Mouse (Mus musculus) C2C12 (cell line): ENCODE measurements at regions not wholly inside any gene's neighbourhood (a gene's known extent, or its start where the extent isn't known, plus 50 kb on each side); places are given as distances from the start of the nearest gene placed in this dataset.

Source experiments
- CEBPB ChIP-seq: IDR thresholded peaks from one replicate; pipeline ENCODE4 v1.6.1; 2011; ENCODE audit warnings: low read depth, mild to moderate bottlenecking, control low read depth, moderate library complexity
- CTCF ChIP-seq: IDR thresholded peaks from one replicate; pipeline ENCODE4 v1.5.1; 2011; ENCODE audit not compliant: control insufficient read depth, insufficient read depth, insufficient read length
- FOSL1 ChIP-seq: IDR thresholded peaks from one replicate; pipeline ENCODE4 v1.8.0; 2011; ENCODE audit warnings: mild to moderate bottlenecking, low read length; ENCODE audit not compliant: poor library complexity, insufficient read depth, severe bottlenecking
- MAX ChIP-seq: IDR thresholded peaks from one replicate; pipeline ENCODE4 v1.6.1; 2011; ENCODE audit warnings: mild to moderate bottlenecking, control low read depth
- MYOD1 ChIP-seq: IDR thresholded peaks from one replicate; pipeline ENCODE4 v1.6.1; 2011; ENCODE audit warnings: low read depth; ENCODE audit not compliant: control insufficient read depth, insufficient read length
- MYOG ChIP-seq: IDR thresholded peaks from one replicate; pipeline ENCODE4 v1.6.1; 2011; ENCODE audit not compliant: control insufficient read depth, insufficient read length; ENCODE audit errors: extremely low read depth
- USF1 ChIP-seq: IDR thresholded peaks from one replicate; pipeline ENCODE4 v1.6.1; 2011; ENCODE audit warnings: low read depth, mild to moderate bottlenecking, control low read depth, moderate library complexity

DNA sequence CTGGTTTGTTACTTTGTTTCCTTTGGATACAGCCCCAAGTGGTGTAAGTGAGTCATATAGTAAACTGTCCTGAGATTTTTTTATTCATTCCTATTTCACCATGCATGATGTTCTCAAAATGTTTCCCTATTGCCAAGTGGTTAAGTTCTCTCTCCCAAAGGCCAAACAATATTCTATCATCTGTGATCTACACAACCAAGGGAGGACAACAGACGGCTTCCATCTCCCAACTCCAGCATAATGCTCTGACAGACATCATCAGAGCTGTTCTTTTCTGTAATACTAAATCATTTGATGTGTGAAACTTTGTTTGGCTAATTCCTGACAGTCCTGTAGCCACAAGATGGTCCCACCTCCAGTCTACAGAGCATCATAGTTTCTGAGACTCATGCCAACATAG lies 155.2 kb upstream of the Spred2 start:
- TF ChIP-seq CTCF (no peak), CEBPB (no peak), MYOG (no peak), MAX (no peak), USF1 (no peak), MYOD1 (no peak), FOSL1 (no peak)
